ENCODE assay signal across 12 mouse cellular contexts in the genomic region with DNA sequence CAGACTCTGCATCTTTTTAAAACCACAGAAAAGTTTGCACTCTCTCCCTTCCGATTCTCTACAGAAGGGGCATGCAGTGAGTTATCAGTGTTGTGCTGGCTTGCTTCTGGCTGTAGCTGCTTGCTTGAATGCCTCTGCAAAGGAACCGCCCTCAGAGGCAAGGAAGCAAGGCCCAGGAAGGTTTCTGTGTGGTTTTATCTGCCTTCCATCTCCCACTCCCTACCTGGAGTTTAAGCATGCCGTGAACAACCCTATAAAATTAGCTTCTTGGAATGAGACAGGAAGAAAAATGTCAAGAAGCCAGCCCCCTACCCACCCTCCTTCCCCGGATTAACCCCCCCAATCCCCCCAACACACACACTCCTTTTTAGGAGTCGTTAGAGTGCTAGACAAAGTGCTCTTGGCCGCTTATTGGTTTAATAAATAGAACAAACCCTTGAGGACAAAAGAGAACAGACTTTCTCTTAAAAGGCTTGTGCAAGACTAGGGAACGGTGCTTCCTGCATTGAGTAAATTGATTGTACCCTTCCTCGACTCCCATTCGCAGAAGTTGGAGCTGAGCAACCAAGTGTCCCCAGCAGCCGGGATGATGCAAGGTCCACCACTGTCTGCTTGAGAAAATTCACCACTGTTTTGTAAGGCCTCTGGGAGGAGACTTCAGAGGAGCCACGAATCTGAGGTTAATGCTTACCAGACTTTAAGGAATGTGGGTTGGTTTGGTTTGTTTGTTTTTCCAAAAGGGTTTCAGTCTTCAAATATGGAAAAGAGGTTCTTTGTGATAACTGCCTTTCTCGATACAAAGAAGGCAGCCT. TPM values are rescaled to one million over a fixed set of nuclear protein-coding genes. Genes with fewer than 3 reads are reported as not detected.
DNase-seq lines count a peak whose midpoint lies in the region; ATAC-seq and TF ChIP-seq lines count a peak whose summit lies in the region.
"Had no signal": no experiment of that assay in that cellular context is flagged by ENCODE, and none has a peak within 500 bp of the region (broad histone marks: within the 10 kb centered on the region; RNA-seq: fewer than 3 reads in every experiment).

No protein-coding gene starts in this region.

- H3K9ac ChIP-seq in forebrain, embryonic 11.5 days (ENCODE audit: low read length), result no peak overlapping the region; the same call in 1 of the 2 replicates
- no peak overlapping the region for H3K9ac ChIP-seq in forebrain, postnatal 0 days
- no peak overlapping the region for H3K9ac ChIP-seq in midbrain, embryonic 12.5 days (replicated peaks)
- H3K9ac ChIP-seq in midbrain, embryonic 16.5 days (ENCODE audit: low read depth, low read length), result no peak overlapping the region
- H3K9ac ChIP-seq: limb, embryonic 13.5 days had no signal

- no peak overlapping the region for H3K4me3 ChIP-seq in forebrain, embryonic 11.5 days (ENCODE audit: low read depth, low read length)
- no peak overlapping the region for H3K4me3 ChIP-seq in forebrain, postnatal 0 days (ENCODE audit: low read depth, low read length)
- H3K4me3 ChIP-seq in midbrain, embryonic 12.5 days, result no peak overlapping the region
- no peak overlapping the region for H3K4me3 ChIP-seq in midbrain, embryonic 16.5 days (ENCODE audit: low read depth, low read length)
- H3K4me3 ChIP-seq: limb, embryonic 13.5 days had no signal

- H3K27ac ChIP-seq in forebrain, embryonic 11.5 days (ENCODE audit: low read depth, low read length), result peak overlapping the region; percentile 42; the same call in 1 of the 2 replicates
- H3K27ac ChIP-seq in forebrain, postnatal 0 days (ENCODE audit: low read depth, low read length), result no peak overlapping the region
- peak overlapping the region; percentile 74 for H3K27ac ChIP-seq in midbrain, embryonic 12.5 days (replicated peaks)
- H3K27ac ChIP-seq in midbrain, embryonic 16.5 days (ENCODE audit: low read length), result no peak overlapping the region
- H3K27ac ChIP-seq: limb, embryonic 13.5 days had no signal

- H3K4me1 ChIP-seq in forebrain, embryonic 11.5 days (replicated peaks; ENCODE audit: control insufficient read depth, insufficient read depth, low read length), result peaks cover 12% of the 10 kb centered on the region
- H3K4me1 ChIP-seq in forebrain, postnatal 0 days (ENCODE audit: insufficient read depth), result no peaks in the 10 kb centered on the region
- H3K4me1 ChIP-seq in midbrain, embryonic 12.5 days, result peaks cover 40% of the 10 kb centered on the region
- H3K4me1 ChIP-seq in midbrain, embryonic 16.5 days (ENCODE audit: control insufficient read depth, insufficient read depth, low read length), result peaks cover 6% of the 10 kb centered on the region; the same call in 1 of the 2 replicates

- peak; percentile 48 for DNase-seq in forebrain, embryonic 11.5 days (ENCODE audit: low spot score)
- no peak for DNase-seq in forebrain, postnatal 0 days
- DNase-seq in lung, postnatal 10 days, result peak; percentile 40
- DNase-seq in yolk sac, embryonic 10.5 days (ENCODE audit: low spot score), result peak; percentile 81
- no peak for DNase-seq in frontal cortex, postnatal 36 days (ENCODE audit: low spot score in 2 of 2)
- DNase-seq in right cerebral cortex, postnatal 25 days, result no peak

- WGBS in forebrain, embryonic 11.5 days, result 13% methylated on average over 12 of the region's 12 CpGs
- WGBS in forebrain, postnatal 0 days, result 18% methylated on average over 12 of the region's 12 CpGs
- WGBS in midbrain, embryonic 12.5 days, result 6% methylated on average over 12 of the region's 12 CpGs
- WGBS in midbrain, embryonic 16.5 days, result 11% methylated on average over 12 of the region's 12 CpGs

- TF ChIP-seq CTCF in forebrain, postnatal 0 days (IDR thresholded peaks at IDR 0.05; ENCODE audit: low read depth), result no peak

- H3K36me3 ChIP-seq in forebrain, embryonic 11.5 days (ENCODE audit: control insufficient read depth, insufficient read depth, low read length), result no peaks in the 10 kb centered on the region
- no peaks in the 10 kb centered on the region for H3K36me3 ChIP-seq in forebrain, postnatal 0 days (ENCODE audit: insufficient read depth)
- H3K36me3 ChIP-seq in midbrain, embryonic 12.5 days, result no peaks in the 10 kb centered on the region
- H3K36me3 ChIP-seq in midbrain, embryonic 16.5 days (ENCODE audit: control insufficient read depth, insufficient read depth, low read length), result no peaks in the 10 kb centered on the region
- H3K36me3 ChIP-seq: limb, embryonic 13.5 days had no signal

- peaks cover 4% of the 10 kb centered on the region; the same call in 1 of the 2 replicates for H3K27me3 ChIP-seq in forebrain, embryonic 11.5 days (ENCODE audit: control insufficient read depth, insufficient read depth, low read length)
- peaks cover 22% of the 10 kb centered on the region; the same call in 1 of the 2 replicates for H3K27me3 ChIP-seq in forebrain, postnatal 0 days (ENCODE audit: insufficient read depth, low read length)
- H3K27me3 ChIP-seq in midbrain, embryonic 12.5 days, result peaks cover 3% of the 10 kb centered on the region; the same call in 1 of the 2 replicates
- peaks cover 3% of the 10 kb centered on the region for H3K27me3 ChIP-seq in midbrain, embryonic 16.5 days (ENCODE audit: control insufficient read depth, insufficient read depth, low read depth, low read length)

- no peak overlapping the region for H3K4me2 ChIP-seq in forebrain, embryonic 11.5 days (ENCODE audit: low read depth, low read length, severe bottlenecking)
- H3K4me2 ChIP-seq in forebrain, postnatal 0 days (ENCODE audit: low read depth), result no peak overlapping the region
- peak overlapping the region; percentile 43 for H3K4me2 ChIP-seq in midbrain, embryonic 12.5 days (replicated peaks)
- H3K4me2 ChIP-seq in midbrain, embryonic 16.5 days (ENCODE audit: low read length), result no peak overlapping the region
- H3K4me2 ChIP-seq: limb, embryonic 13.5 days had no signal

- no peaks in the 10 kb centered on the region for H3K9me3 ChIP-seq in forebrain, embryonic 11.5 days (ENCODE audit: control insufficient read depth, low read length)
- no peaks in the 10 kb centered on the region for H3K9me3 ChIP-seq in forebrain, postnatal 0 days (ENCODE audit: low read length)
- 0 out of 2 replicates have a peak, but pooled peaks cover 3% of the 10 kb centered on the region for H3K9me3 ChIP-seq in midbrain, embryonic 12.5 days
- no peaks in the 10 kb centered on the region for H3K9me3 ChIP-seq in midbrain, embryonic 16.5 days (replicated peaks; ENCODE audit: control insufficient read depth, low read length, poor library complexity, severe bottlenecking)
- H3K9me3 ChIP-seq: limb, embryonic 13.5 days had no signal

- 0 out of 2 replicates have a peak, but pooled peaks have one; percentile 36 for ATAC-seq in forebrain, embryonic 11.5 days (replicated peaks; ENCODE audit: low FRiP score)
- no peak for ATAC-seq in forebrain, postnatal 0 days
- ATAC-seq in midbrain, embryonic 12.5 days (ENCODE audit: low FRiP score, low read depth), result no peak
- no peak for ATAC-seq in midbrain, embryonic 16.5 days

RNA-seq across cellular contexts. Expression of a gene that starts 47.8 kb away (rescaled TPM):
- 1.8 and 2.8 TPM in 2 replicates for polyA plus RNA-seq in forebrain, embryonic 11.5 days (2014; fragmentation: Nextera tagmentation; extraction: Ambion mirVana)
- 2.5 and 8.7 TPM in 2 replicates for total RNA-seq in forebrain, postnatal 0 days (2014; rRNA removed)
- 0.47 and 2.0 TPM in 2 replicates for polyA plus RNA-seq in forebrain, postnatal 0 days (2015; fragmentation: Nextera tagmentation; extraction: Ambion mirVana)
- polyA plus RNA-seq in midbrain, embryonic 12.5 days (2016; fragmentation: Nextera tagmentation; extraction: Ambion mirVana), result 7.3 and 8.0 TPM in 2 replicates
- polyA plus RNA-seq in midbrain, embryonic 16.5 days (2015; fragmentation: Nextera tagmentation; extraction: Ambion mirVana), result 12.0 and 15.4 TPM in 2 replicates
- total RNA-seq: heart, adult 8-10 months; neutrophil, adult 5-6 weeks had no signal
- polyA plus RNA-seq: large intestine, adult 2 months had no signal

Comparison
In these comparisons a context has a peak if more than half of its experiments do, and no peak if none do; other contexts are left out.
1. DNase-seq: peak in forebrain, embryonic 11.5 days (single experiment), lung, postnatal 10 days (single experiment) and yolk sac, embryonic 10.5 days (single experiment); none in forebrain, postnatal 0 days (single experiment), frontal cortex, postnatal 36 days (0 of 2) and right cerebral cortex, postnatal 25 days (single experiment).
2. H3K27ac ChIP-seq: peak in forebrain, embryonic 11.5 days (single experiment) and midbrain, embryonic 12.5 days (single experiment); none in forebrain, postnatal 0 days (single experiment) and midbrain, embryonic 16.5 days (single experiment).